Mouse (Mus musculus): ENCODE measurements around the gene Tmem127.

DNA sequence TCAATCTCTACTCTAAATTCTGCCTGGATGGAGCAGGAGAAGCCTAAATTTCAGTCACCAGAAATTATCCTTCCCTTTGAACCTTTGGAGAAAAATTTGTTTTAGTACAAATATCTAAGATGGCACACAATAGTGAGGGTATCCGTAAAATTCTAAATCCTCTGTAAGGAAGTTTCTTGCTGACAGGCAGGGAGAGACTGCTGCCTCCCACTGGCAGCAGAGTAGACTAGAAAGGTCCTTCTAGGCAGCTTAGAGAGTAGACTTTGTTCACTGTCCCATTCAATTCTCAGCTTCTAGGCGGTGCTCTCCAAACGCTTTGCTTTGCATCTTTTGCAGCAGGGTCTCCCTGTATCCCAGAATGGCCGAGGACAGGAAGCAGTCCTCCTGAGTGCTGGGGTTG, 20.1 kb downstream of the Tmem127 start:
- TF ChIP-seq CTCF (IDR thresholded peaks at IDR 0.05 in 2 of 3, conservative IDR thresholded peaks at IDR 0.05 in 1 of 3; ENCODE audit: control insufficient read depth in 1 of 3, insufficient read depth in 1 of 3, low read depth in 2 of 3, low read length in 3 of 3, poor library complexity in 1 of 3, severe bottlenecking in 1 of 3) (peak in 2 of 3 experiments; percentile 1 to 9; a peak in 1 of 6 replicates), POLR2A (IDR thresholded peaks at IDR 0.05; ENCODE audit: control insufficient read depth in 1 of 2, insufficient read depth in 1 of 2, low read depth in 1 of 2, low read length in 2 of 2, poor library complexity in 1 of 2) (no peak), MAX (IDR thresholded peaks at IDR 0.05; ENCODE audit: low read length) (no peak), POLR2AphosphoS2 (IDR thresholded peaks at IDR 0.05; ENCODE audit: low read length) (no peak), TBP (IDR thresholded peaks at IDR 0.05; ENCODE audit: low read depth, low read length) (no peak), UBTF (IDR thresholded peaks at IDR 0.05; ENCODE audit: borderline replicate concordance, insufficient read depth, low read depth, low read length) (no peak), GATA1 (IDR thresholded peaks at IDR 0.05; ENCODE audit: low read depth, low read length) (no peak), ZMIZ1 (IDR thresholded peaks at IDR 0.05; ENCODE audit: low read depth, low read length) (no peak)

All from MEL (cell line).